In genomic region chr4:135416367-135416766, GRCm38 (mm10) we compare ENCODE assay signal across 17 mouse cellular contexts. TPM values are rescaled to one million over a fixed set of nuclear protein-coding genes. Genes with fewer than 3 reads are reported as not detected.
A peak's percentile ranks its signal among the peaks of the same experiment; 100 is the strongest.
DNase-seq lines count a peak whose midpoint lies in the region; ATAC-seq and TF ChIP-seq lines count a peak whose summit lies in the region.
"Had no signal": no experiment of that assay in that cellular context is flagged by ENCODE, and none has a peak within 500 bp of the region (broad histone marks: within the 10 kb centered on the region; RNA-seq: fewer than 3 reads in every experiment).

No protein-coding gene starts in this region.

- no peaks in the 10 kb centered on the region for H3K9me3 ChIP-seq in megakaryocyte, embryonic 14.5 days
- no peaks in the 10 kb centered on the region for H3K9me3 ChIP-seq in intestine, postnatal 0 days (ENCODE audit: control insufficient read depth)
- H3K9me3 ChIP-seq in midbrain, embryonic 14.5 days (ENCODE audit: control insufficient read depth, low read length): no peaks in the 10 kb centered on the region
- H3K9me3 ChIP-seq: embryonic facial prominence, embryonic 10.5 days; midbrain, embryonic 12.5 days had no signal

- H3K4me2 ChIP-seq in intestine, postnatal 0 days (replicated peaks; ENCODE audit: low read depth): no peak overlapping the region
- no peak overlapping the region for H3K4me2 ChIP-seq in midbrain, embryonic 14.5 days (ENCODE audit: low read length)
- H3K4me2 ChIP-seq: lung, embryonic 14.5 days; midbrain, embryonic 12.5 days had no signal

- TF ChIP-seq CTCF in intestine, postnatal 0 days (IDR thresholded peaks at IDR 0.05; ENCODE audit: low read depth): no peak

- H3K36me3 ChIP-seq in megakaryocyte, embryonic 14.5 days (replicated peaks; ENCODE audit: low read length): peaks cover 99% of the 10 kb centered on the region
- peaks cover 47% of the 10 kb centered on the region for H3K36me3 ChIP-seq in intestine, postnatal 0 days (ENCODE audit: control insufficient read depth, insufficient read depth)
- peaks cover 54% of the 10 kb centered on the region for H3K36me3 ChIP-seq in midbrain, embryonic 14.5 days (ENCODE audit: control insufficient read depth, insufficient read depth, low read length)

- peaks cover 22% of the 10 kb centered on the region for H3K4me1 ChIP-seq in megakaryocyte, embryonic 14.5 days
- no peaks in the 10 kb centered on the region for H3K4me1 ChIP-seq in intestine, postnatal 0 days (replicated peaks; ENCODE audit: control insufficient read depth, insufficient read depth, low read length)
- no peaks in the 10 kb centered on the region for H3K4me1 ChIP-seq in midbrain, embryonic 14.5 days (ENCODE audit: control insufficient read depth, insufficient read depth, low read length)
- H3K4me1 ChIP-seq: embryonic facial prominence, embryonic 10.5 days; midbrain, embryonic 12.5 days had no signal

- H3K27me3 ChIP-seq in megakaryocyte, embryonic 14.5 days (replicated peaks): no peaks in the 10 kb centered on the region
- no peaks in the 10 kb centered on the region for H3K27me3 ChIP-seq in intestine, postnatal 0 days (replicated peaks; ENCODE audit: control insufficient read depth, insufficient read depth, low read length)
- H3K27me3 ChIP-seq in midbrain, embryonic 14.5 days (ENCODE audit: control insufficient read depth, insufficient read depth, low read length): no peaks in the 10 kb centered on the region

- no peak overlapping the region for H3K9ac ChIP-seq in intestine, postnatal 0 days (ENCODE audit: low read depth, low read length)
- H3K9ac ChIP-seq in midbrain, embryonic 14.5 days (replicated peaks; ENCODE audit: low read length): no peak overlapping the region
- H3K9ac ChIP-seq: lung, embryonic 14.5 days; midbrain, embryonic 12.5 days had no signal

- H3K27ac ChIP-seq in intestine, postnatal 0 days (ENCODE audit: low read depth, low read length): no peak overlapping the region
- H3K27ac ChIP-seq in midbrain, embryonic 14.5 days (replicated peaks; ENCODE audit: low read depth, low read length): no peak overlapping the region
- H3K27ac ChIP-seq: embryonic facial prominence, embryonic 10.5 days; heart, adult 2 months; midbrain, embryonic 12.5 days; stomach, postnatal 0 days had no signal

- intact Hi-C loops in heart, postnatal 14 days (cut with DNase I): no loop called here

- 91% methylated on average over 21 of the region's 21 CpGs for WGBS in intestine, postnatal 0 days
- 94% methylated on average over 21 of the region's 21 CpGs for WGBS in midbrain, embryonic 14.5 days

- peak; percentile 70 for ATAC-seq in common myeloid progenitor, adult 5-6 weeks (replicated peaks; ENCODE audit: low read depth, poor library complexity, severe bottlenecking)
- no peak for ATAC-seq in intestine, postnatal 0 days
- ATAC-seq in midbrain, embryonic 14.5 days (ENCODE audit: low FRiP score, low TSS enrichment): no peak

- DNase-seq in heart, adult 11 months: peak; percentile 93
- DNase-seq in heart, postnatal 14 days: no peak
- DNase-seq in 416B (ENCODE audit: low read depth): peak; percentile 37
- no peak for DNase-seq in ovary, postnatal 14 days (ENCODE audit: low spot score)
- no peak for DNase-seq in midbrain, embryonic 14.5 days
- DNase-seq: cerebellum, adult 8-10 months; kidney, adult 2 months; lung, embryonic 14.5 days; right cerebral cortex, postnatal 14 days had no signal

- peak overlapping the region; percentile 18 for H3K4me3 ChIP-seq in megakaryocyte, embryonic 14.5 days (replicated peaks)
- H3K4me3 ChIP-seq in intestine, postnatal 0 days (ENCODE audit: low read depth, low read length): no peak overlapping the region
- H3K4me3 ChIP-seq in midbrain, embryonic 14.5 days (replicated peaks; ENCODE audit: low read depth, low read length): no peak overlapping the region
- H3K4me3 ChIP-seq: embryonic facial prominence, embryonic 10.5 days; heart, adult 2 months; midbrain, embryonic 12.5 days had no signal

RNA-seq across cellular contexts. Expression of gene Rcan3, which starts 17.3 kb away (rescaled TPM):
- 10 to 100 TPM; 11.2 to 14.4 TPM for total RNA-seq in heart, postnatal 14 days (2021)
- total RNA-seq in common myeloid progenitor, adult 5-6 weeks (2017): 6.1 and 11.1 TPM in 2 replicates
- 1.6 and 17.7 TPM in 2 replicates for polyA plus RNA-seq in megakaryocyte, embryonic 14.5 days (2012; ENCODE audit: insufficient read depth, low replicate concordance)
- polyA plus RNA-seq in intestine, postnatal 0 days (2015; fragmentation: Nextera tagmentation; extraction: Ambion mirVana): 18.4 and 19.7 TPM in 2 replicates
- polyA plus RNA-seq in midbrain, embryonic 14.5 days (2014; fragmentation: Nextera tagmentation; extraction: Ambion mirVana): 40.9 and 50.2 TPM in 2 replicates

RNA-seq across cellular contexts. Expression of gene Ncmap, which starts 18.3 kb away (rescaled TPM):
- total RNA-seq in heart, postnatal 14 days (2021): under 1 TPM in 1 of 2 experiments, not detected in 1; 0.60 TPM
- not detected in 2 replicates for total RNA-seq in common myeloid progenitor, adult 5-6 weeks (2017)
- polyA plus RNA-seq in megakaryocyte, embryonic 14.5 days (2012; ENCODE audit: insufficient read depth, low replicate concordance): 2.2 TPM in 1 of 2 replicates, not detected in the other
- polyA plus RNA-seq in intestine, postnatal 0 days (2015; fragmentation: Nextera tagmentation; extraction: Ambion mirVana): 2.5 and 2.6 TPM in 2 replicates
- 0.67 and 1.4 TPM in 2 replicates for polyA plus RNA-seq in midbrain, embryonic 14.5 days (2014; fragmentation: Nextera tagmentation; extraction: Ambion mirVana)
- polyA plus RNA-seq: hindbrain, embryonic 11.5 days had no signal

Comparison
In these comparisons a context has a peak if more than half of its experiments do, and no peak if none do; other contexts are left out.
1. DNase-seq: peak in heart, adult 11 months (single experiment) and 416B (single experiment); none in heart, postnatal 14 days (0 of 2), ovary, postnatal 14 days (single experiment) and midbrain, embryonic 14.5 days (single experiment).